Mouse (Mus musculus): ENCODE results near the gene Cyp4f17. TPM values are rescaled to one million over a fixed set of nuclear protein-coding genes. Genes with fewer than 3 reads are reported as not detected.

Gene Cyp4f17
- total RNA-seq, 2 experiments from 2014 or later: 4.2 to 4.9 TPM

Other genes starting within 250 kb of the Cyp4f17 start
- 100 to 1,000 TPM; 132 to 137 TPM for gene Brd4, start 221.3 kb upstream of the Cyp4f17 start, total RNA-seq (2021)
- 100 to 1,000 TPM; 111 to 123 TPM for gene Akap8, start 184.8 kb upstream of the Cyp4f17 start, total RNA-seq (2021)
- 100 to 1,000 TPM in 1 of 2 experiments, 10 to 100 TPM in 1; 98.5 to 109 TPM for gene Akap8l, start 155.4 kb upstream of the Cyp4f17 start, total RNA-seq (2021)
- gene Wiz, start 116.6 kb upstream of the Cyp4f17 start, total RNA-seq (2021): 100 to 1,000 TPM; 114 to 122 TPM
- gene Rasal3, start 102.5 kb upstream of the Cyp4f17 start, total RNA-seq (2021): 1 to 10 TPM; 1.5 to 1.9 TPM
- gene Pglyrp2, start 81.9 kb upstream of the Cyp4f17 start, total RNA-seq (2021): not detected
- gene Cyp4f39, start 53.3 kb upstream of the Cyp4f17 start, total RNA-seq (2021): 1 to 10 TPM in 1 of 2 experiments, under 1 TPM in 1; 0.54 to 1.2 TPM
- 1 to 10 TPM; 6.2 to 6.6 TPM for gene Cyp4f16, start 30.5 kb downstream of the Cyp4f17 start, total RNA-seq (2021)
- gene Cyp4f37, start 115.3 kb downstream of the Cyp4f17 start, total RNA-seq (2021): not detected
- not detected for gene Cyp4f40, start 152.8 kb downstream of the Cyp4f17 start, total RNA-seq (2021)
- 1 to 10 TPM; 2.9 to 3.3 TPM for gene Cyp4f15, start 179.6 kb downstream of the Cyp4f17 start, total RNA-seq (2021)